In genomic region chr5:21786258-21787185, GRCm38 (mm10) we compare ENCODE assay signal across 8 mouse cellular contexts. TPM values are rescaled to one million over a fixed set of nuclear protein-coding genes. Genes with fewer than 3 reads are reported as not detected.
A peak's percentile ranks its signal among the peaks of the same experiment; 100 is the strongest.
DNase-seq lines count a peak whose midpoint lies in the region; ATAC-seq lines count a peak whose summit lies in the region.

No protein-coding gene starts in this region.

- peak overlapping the region; percentile 83 for H3K27ac ChIP-seq in hindbrain, embryonic 16.5 days (ENCODE audit: low read depth, low read length)
- peak overlapping the region; percentile 56 for H3K27ac ChIP-seq in macrophage

- H3K36me3 ChIP-seq in hindbrain, embryonic 16.5 days (ENCODE audit: control insufficient read depth, insufficient read depth, low read length) = peaks cover 7% of the 10 kb centered on the region
- peaks cover 12% of the 10 kb centered on the region; the same call in 1 of the 2 replicates for H3K36me3 ChIP-seq in macrophage (ENCODE audit: inconsistent target)

- H3K27me3 ChIP-seq in hindbrain, embryonic 16.5 days (replicated peaks; ENCODE audit: control insufficient read depth, insufficient read depth, low read length) = no peaks in the 10 kb centered on the region

- H3K9me3 ChIP-seq in hindbrain, embryonic 16.5 days (ENCODE audit: control insufficient read depth, low read length) = no peaks in the 10 kb centered on the region

- H3K4me1 ChIP-seq in hindbrain, embryonic 16.5 days (ENCODE audit: control insufficient read depth, insufficient read depth, low read depth, low read length) = peaks cover 30% of the 10 kb centered on the region

- WGBS in hindbrain, embryonic 16.5 days = 1% methylated on average over 49 of the region's 51 CpGs
- 3% methylated on average over 47 of the region's 51 CpGs for WGBS in macrophage (ENCODE audit: missing documents)

- peaks cover 68% of the 10 kb centered on the region for H3K79me2 ChIP-seq in macrophage (ENCODE audit: inconsistent target)

- peak; percentile 86 for ATAC-seq in hindbrain, embryonic 16.5 days

- peak; percentile 80 for DNase-seq in WW6 (ENCODE audit: low read depth, low spot score)
- DNase-seq in cerebellum, postnatal 4 days (ENCODE audit: low spot score in 2 of 2) = peak; percentile 91 to 93
- peak; percentile 93 for DNase-seq in gastrocnemius, adult 18-20 months (ENCODE audit: low spot score)
- DNase-seq in left cerebral cortex, adult 18-20 months (ENCODE audit: low spot score in 2 of 2) = peak; percentile 94 to 95
- peak; percentile 94 for DNase-seq in right cerebral cortex, adult 18-20 months
- peak; percentile 72 for DNase-seq in urinary bladder, postnatal 10 days (ENCODE audit: low spot score)

- H3K4me2 ChIP-seq in hindbrain, embryonic 16.5 days (ENCODE audit: low read length) = peak overlapping the region; percentile 72

- H3K9ac ChIP-seq in hindbrain, embryonic 16.5 days (ENCODE audit: low read depth, low read length) = peak overlapping the region; percentile 88

- peak overlapping the region; percentile 97 for H3K4me3 ChIP-seq in hindbrain, embryonic 16.5 days (ENCODE audit: low read length)
- H3K4me3 ChIP-seq in macrophage (ENCODE audit: inconsistent target) = peak overlapping the region; percentile 94

RNA-seq across cellular contexts. Expression of gene Psmc2, which starts 1.4 kb away (rescaled TPM):
- 100 to 1,000 TPM; 115 to 125 TPM for total RNA-seq in gastrocnemius, adult 18-20 months (2021)
- polyA plus RNA-seq in hindbrain, embryonic 16.5 days (2015; fragmentation: Nextera tagmentation; extraction: Ambion mirVana) = 183 and 187 TPM in 2 replicates
- 100 to 1,000 TPM; 112 to 118 TPM for total RNA-seq in left cerebral cortex, adult 18-20 months (2021)
- 10 to 100 TPM; 12.5 to 53.4 (median 30.9) TPM for total RNA-seq in macrophage (2018; cell fraction: chromatin; rRNA removed)
- 100 to 1,000 TPM in 13 of 26 experiments, 10 to 100 TPM in 13; 63.4 to 127 (median 95.0) TPM for total RNA-seq in macrophage (2018; cell fraction: cytosol; rRNA removed)
- total RNA-seq in macrophage (2018; cell fraction: nucleus; rRNA removed) = 10 to 100 TPM; 15.6 to 53.6 (median 35.0) TPM
- polyA plus RNA-seq in macrophage (2018) = 85.7 to 124 TPM (median 98.6 TPM) in 3 replicates

RNA-seq across cellular contexts. Expression of gene Dnajc2, which starts 1.5 kb away (rescaled TPM):
- 10 to 100 TPM; 24.2 to 25.0 TPM for total RNA-seq in gastrocnemius, adult 18-20 months (2021)
- polyA plus RNA-seq in hindbrain, embryonic 16.5 days (2015; fragmentation: Nextera tagmentation; extraction: Ambion mirVana) = 56.6 and 66.3 TPM in 2 replicates
- 10 to 100 TPM; 35.0 to 35.5 TPM for total RNA-seq in left cerebral cortex, adult 18-20 months (2021)
- total RNA-seq in macrophage (2018; cell fraction: chromatin; rRNA removed) = 10 to 100 TPM in 23 of 26 experiments, 1 to 10 TPM in 3; 5.3 to 84.5 (median 39.4) TPM
- 10 to 100 TPM; 27.2 to 86.7 (median 54.5) TPM for total RNA-seq in macrophage (2018; cell fraction: cytosol; rRNA removed)
- 10 to 100 TPM in 22 of 26 experiments, 1 to 10 TPM in 4; 9.0 to 57.0 (median 29.3) TPM for total RNA-seq in macrophage (2018; cell fraction: nucleus; rRNA removed)
- 34.1 to 81.4 TPM (median 62.3 TPM) in 3 replicates for polyA plus RNA-seq in macrophage (2018)

RNA-seq across cellular contexts. Expression of gene Pmpcb, which starts 49.6 kb away (rescaled TPM):
- 100 to 1,000 TPM; 101 to 113 TPM for total RNA-seq in gastrocnemius, adult 18-20 months (2021)
- polyA plus RNA-seq in hindbrain, embryonic 16.5 days (2015; fragmentation: Nextera tagmentation; extraction: Ambion mirVana) = 69.2 and 72.0 TPM in 2 replicates
- 10 to 100 TPM; 74.5 to 77.2 TPM for total RNA-seq in left cerebral cortex, adult 18-20 months (2021)
- total RNA-seq in macrophage (2018; cell fraction: chromatin; rRNA removed) = 10 to 100 TPM; 24.0 to 95.9 (median 64.2) TPM
- 10 to 100 TPM; 35.5 to 49.2 (median 43.0) TPM for total RNA-seq in macrophage (2018; cell fraction: cytosol; rRNA removed)
- total RNA-seq in macrophage (2018; cell fraction: nucleus; rRNA removed) = 10 to 100 TPM; 27.2 to 75.2 (median 48.5) TPM
- 44.9 to 107 TPM (median 54.7 TPM) in 3 replicates for polyA plus RNA-seq in macrophage (2018)

Comparison
In these comparisons a context has a peak if more than half of its experiments do, and no peak if none do; other contexts are left out.
1. Peak in every context shown above with its lines: DNase-seq, ATAC-seq, H3K4me3 ChIP-seq and H3K27ac ChIP-seq.